Mouse (Mus musculus) liver, adult (tissue): Measurements from ENCODE around the gene Pitpnm3.

Experiments used
- GATA4 ChIP-seq: IDR thresholded peaks from 2 replicates; pipeline ENCODE4 v1.6.1; 2014; ENCODE audit warnings: mild to moderate bottlenecking, low read length; ENCODE audit not compliant: insufficient replicate concordance

Gene Pitpnm3

DNA sequence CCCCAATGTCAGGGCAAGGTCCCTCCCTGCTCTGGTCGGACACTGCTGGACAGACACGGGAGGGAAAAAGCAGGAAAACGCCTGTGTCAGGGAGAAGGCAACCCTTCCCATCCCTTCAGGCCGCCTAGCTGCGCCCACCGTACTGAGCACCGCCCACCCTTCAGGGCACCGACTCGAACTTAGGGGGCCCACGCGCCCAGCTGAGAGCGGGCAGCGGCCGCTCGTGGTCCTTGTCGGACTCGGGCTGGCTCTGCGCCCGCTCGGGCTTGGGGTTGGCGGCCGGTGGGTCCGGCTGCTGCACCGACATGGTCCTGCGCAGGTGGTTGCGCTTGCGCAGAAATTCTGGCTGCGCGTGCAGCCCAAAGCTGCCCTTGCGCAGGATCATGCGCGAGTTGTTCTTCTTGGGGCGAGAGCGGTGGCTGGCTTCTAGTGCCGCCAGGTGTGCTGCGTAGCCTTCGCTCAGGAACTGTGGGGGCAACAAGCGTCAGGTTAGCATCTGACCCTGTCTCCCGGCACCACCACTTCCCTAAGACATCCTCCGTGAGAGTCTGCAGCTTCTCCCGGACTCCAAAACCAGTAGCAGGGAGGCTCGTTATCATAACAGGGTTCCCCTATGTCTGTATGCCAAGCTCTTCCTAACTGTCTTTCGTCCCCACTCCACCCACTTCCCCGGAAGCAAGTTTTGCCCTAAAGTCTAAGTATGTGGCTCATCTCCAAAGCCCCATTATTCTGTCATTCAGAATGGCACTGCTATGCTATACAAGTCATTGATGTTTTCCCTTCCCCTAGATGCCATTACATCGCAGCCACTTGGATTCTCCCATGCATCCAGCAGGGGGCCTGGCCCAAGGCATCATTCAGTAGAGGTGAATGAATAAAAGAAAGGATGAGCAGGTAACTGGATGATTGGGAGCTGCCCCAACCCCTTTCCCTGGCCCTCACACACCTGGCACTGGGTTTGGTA lies 84.4 kb downstream of the Pitpnm3 start:
- no peak for TF ChIP-seq GATA4

- TF ChIP-seq GATA4: no peak
Measured at GRCm38 (mm10) chr11:72050168-72050894, 85.2 kb downstream of the Pitpnm3 start.

GRCm38 (mm10) chr11:72049171-72049759 lies 86.3 kb downstream of the Pitpnm3 start:
- TF ChIP-seq GATA4: no peak

GRCm38 (mm10) chr11:72048730-72049129 lies 86.8 kb downstream of the Pitpnm3 start:
- TF ChIP-seq GATA4: no peak

DNA sequence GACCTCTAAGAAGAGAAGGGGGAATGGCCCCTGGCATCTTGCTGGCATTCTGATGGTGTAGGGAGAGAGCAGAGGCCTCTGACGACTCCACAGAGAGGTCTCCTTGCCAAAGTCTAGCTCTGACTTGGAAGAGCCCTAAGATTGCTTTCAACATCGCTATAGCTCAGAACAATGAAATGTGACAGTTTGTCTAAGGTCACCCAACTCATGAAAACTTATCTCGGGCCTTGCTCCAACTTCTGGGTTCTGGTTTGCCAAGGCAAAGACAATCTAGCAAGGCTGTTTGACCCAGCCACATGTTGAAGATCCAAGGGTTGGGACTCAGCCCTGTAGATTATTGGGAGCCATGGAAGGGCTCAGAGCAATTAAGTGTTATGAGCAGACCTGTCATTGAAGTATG lies 91.3 kb downstream of the Pitpnm3 start:
- TF ChIP-seq GATA4: no peak

- TF ChIP-seq GATA4: no peak
Measured at GRCm38 (mm10) chr11:72042631-72043030, 92.9 kb downstream of the Pitpnm3 start.

DNA sequence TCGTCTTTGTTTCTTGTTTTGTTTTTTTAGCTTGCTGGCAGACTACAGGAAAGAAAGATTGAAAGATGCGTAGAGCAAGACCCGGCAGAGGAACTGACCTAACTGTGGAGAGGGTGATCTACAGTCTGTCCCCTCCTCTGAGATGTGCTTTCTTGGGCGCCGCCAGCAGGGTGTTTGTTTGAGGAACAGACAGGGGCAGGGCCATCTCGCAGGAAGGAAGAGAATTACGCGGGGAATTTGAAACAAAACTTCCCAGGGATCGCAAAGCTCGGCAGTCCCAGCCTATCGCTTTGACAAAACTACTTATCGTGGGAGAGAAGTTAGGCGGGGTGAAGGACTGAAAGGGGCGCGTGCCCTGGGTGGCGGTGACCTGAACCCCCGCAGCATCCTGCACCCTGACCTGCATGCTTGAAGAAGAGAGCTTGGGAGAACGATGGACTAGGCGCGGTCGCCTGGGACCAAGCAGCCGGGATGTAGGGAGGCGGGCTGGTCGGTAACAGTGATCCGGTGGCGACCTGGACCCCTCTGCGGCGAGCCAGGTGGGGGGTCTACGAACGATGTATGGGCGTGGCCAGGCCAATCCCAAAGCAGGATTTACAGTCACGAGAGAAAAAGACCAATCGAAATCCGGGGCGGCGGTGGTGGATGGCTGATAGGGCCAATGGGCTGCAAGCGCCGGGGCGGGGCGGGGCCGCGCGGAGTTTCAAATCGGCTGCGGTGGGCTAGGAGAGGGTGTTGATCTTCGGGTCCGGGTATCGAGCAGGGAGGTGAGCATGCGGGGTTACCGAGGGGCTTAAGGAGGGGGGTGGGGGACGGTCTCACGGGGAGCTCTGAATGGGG lies 93.6 kb downstream of the Pitpnm3 start, which contains the start of gene Pimreg:
Pimreg (plus strand) TSS at position 265 of the 840 bp plus-strand sequence.
- TF ChIP-seq GATA4: no peak

DNA sequence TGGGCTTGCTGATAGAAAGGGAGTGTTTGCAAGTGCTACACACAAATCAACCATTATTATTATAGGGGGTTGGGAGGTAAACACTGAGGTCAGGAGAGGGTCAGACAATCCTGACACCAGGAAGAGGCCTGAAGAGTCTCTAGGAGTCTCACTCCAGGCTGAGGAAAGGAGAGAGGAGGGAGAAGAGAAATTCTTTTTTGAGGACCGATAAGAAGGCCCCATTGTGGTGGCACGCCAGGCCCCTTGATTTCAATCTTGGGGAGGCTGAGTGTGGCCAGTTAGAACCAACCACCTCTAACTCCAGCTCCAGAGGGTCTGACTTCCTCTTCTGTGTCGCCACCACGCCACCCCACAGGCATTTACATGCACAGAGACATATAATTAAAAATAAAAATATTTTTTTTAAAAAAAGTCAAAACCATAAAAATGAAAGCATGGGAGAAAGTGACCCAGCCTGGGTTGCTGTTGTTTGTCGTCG lies 94.2 kb downstream of the Pitpnm3 start:
- no peak for TF ChIP-seq GATA4

GRCm38 (mm10) chr11:72039599-72040386 lies 95.8 kb downstream of the Pitpnm3 start:
- TF ChIP-seq GATA4: no peak

DNA sequence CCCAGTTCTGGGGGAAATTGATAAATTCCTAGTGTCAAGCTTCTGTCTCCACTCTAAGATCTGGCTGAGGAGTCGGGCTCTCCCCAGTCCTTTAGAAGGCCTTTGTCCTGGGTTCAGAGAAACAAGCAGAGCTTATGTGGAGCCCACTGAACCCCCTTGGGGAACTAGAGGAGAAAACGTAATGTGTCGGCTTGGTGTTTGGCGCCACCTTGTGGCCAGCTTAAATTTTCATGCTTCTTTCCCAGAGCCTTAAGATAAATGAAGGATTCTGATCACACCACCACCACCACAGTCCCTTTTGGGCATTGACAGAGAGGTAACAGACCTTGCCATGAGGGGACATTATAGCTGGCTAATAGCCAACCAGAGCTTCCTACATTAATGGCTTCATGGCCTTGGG lies 97.6 kb downstream of the Pitpnm3 start:
- TF ChIP-seq GATA4: no peak

- TF ChIP-seq GATA4: no peak
Measured at GRCm38 (mm10) chr11:72037409-72037808, 98.2 kb downstream of the Pitpnm3 start, which contains the start of gene Aipl1. Gene Aipl1 (minus strand): TSS chr11:72037509.

DNA sequence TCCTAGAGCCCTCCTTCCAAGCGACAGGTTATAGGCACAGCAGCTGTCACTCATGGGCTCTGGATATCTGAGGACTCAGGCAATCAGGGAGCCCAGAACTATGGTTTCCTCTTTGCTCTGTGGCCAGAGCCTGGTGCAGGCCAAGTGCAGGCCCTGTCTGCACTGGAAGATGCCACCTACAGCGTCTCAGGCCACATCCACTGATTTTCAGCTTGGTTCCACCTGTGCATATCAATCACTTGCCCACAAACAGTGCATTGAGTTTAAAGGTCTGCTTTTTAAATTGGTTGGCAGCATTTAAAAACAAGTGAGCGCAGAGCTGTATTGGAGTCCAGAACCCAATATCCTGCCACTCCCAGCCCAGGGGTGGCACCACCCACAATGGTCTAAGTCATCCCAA lies 103.0 kb downstream of the Pitpnm3 start:
- no peak for TF ChIP-seq GATA4

GRCm38 (mm10) chr11:72032091-72032490 lies 103.5 kb downstream of the Pitpnm3 start:
- TF ChIP-seq GATA4: no peak

DNA sequence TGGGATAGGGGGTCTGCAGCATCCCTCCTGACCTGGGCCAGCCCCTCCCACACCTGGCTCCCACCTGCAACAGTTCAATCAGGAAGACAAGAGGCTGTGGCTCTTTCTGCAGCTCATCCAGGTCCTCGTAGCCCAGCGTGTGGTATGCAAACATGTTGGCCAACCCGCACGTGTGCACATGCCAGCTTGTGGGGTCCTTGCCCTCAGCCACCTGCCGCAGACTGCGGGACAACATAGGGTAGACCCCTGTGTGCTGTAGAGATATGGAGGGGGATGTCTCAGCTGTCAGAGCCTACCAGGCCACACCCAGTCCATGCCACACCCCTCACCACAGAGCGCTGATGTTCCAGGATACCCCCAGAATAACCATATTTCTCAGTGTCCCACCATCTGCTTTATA lies 104.2 kb downstream of the Pitpnm3 start:
- TF ChIP-seq GATA4: no peak
